Mouse (Mus musculus) liver, adult 2 months (tissue): ENCODE measurements around the gene Pip5k1b.

Source experiments
- CTCF ChIP-seq: fragments of 200-500 bp; IDR thresholded peaks from 2 replicates; pipeline ENCODE4 v1.5.1; 2011; ENCODE audit warnings: low read depth, low read length, control low read depth
- POLR2A ChIP-seq: fragments of 200-500 bp; IDR thresholded peaks from 2 replicates; pipeline ENCODE4 v1.6.1; 2011; ENCODE audit warnings: low read length, control low read depth; ENCODE audit not compliant: insufficient read depth; ENCODE audit errors: extremely low read depth

DNA sequence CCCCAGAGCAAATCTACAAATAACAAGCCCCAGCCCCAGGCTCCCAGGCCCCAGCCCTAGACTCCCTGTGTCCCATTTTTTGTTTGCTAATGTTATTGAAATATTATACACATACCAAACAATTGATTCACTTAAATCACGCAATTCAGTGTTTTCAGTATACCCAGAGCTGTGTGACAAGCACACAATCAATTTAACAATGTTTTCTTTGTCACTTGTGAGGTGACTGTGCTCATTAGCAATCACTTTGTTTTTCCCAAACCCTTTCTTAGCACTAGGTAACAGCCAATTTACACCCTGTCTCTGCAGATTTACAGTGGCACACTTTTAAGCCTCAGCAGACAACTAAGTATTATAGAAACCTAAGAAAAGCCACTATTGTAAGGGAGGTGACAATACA lies 228.7 kb downstream of the Pip5k1b start:
- TF ChIP-seq CTCF (no peak), POLR2A (no peak)
